Mouse (Mus musculus) Patski (cell line): ENCODE data around the gene Hapln1. TPM values are rescaled to one million over a fixed set of nuclear protein-coding genes. Genes with fewer than 3 reads are reported as not detected.
A peak's percentile ranks its signal among the peaks of the same experiment; 100 is the strongest.

Source experiments
- ATAC-seq: fragments of 100-300 bp; one replicate; pipeline ENCODE4 v1.8.0; 2021
- CTCF ChIA-PET: fragments of 350-600 bp; sonication (Branson Sonifier 250); formaldehyde crosslinking; loops from one replicate; lab custom pipeline; 2022; ENCODE audit warnings: inconsistent platforms; lab: Charles Lee
- POLR2A ChIA-PET: fragments of 350-600 bp; sonication (Branson Sonifier 250); formaldehyde crosslinking; loops from one replicate; lab custom pipeline; 2022; ENCODE audit warnings: antibody characterized with exemption, inconsistent platforms; lab: Charles Lee
- DNase-seq: peaks from one replicate; pipeline ENCODE4 v3.0.0-alpha.2; 2011; ENCODE audit warnings: low read depth, low spot score
- H3K27me3 ChIP-seq: fragments of 371-371 bp; one replicate; pipeline ENCODE4 v1.5.1; 2021
- CTCF ChIP-seq: fragments of 100-300 bp; IDR thresholded peaks from one replicate; pipeline ENCODE4 v1.5.1; 2021
- in situ Hi-C: fragments of 300-500 bp; cut with MboI; formaldehyde crosslinking; loops from 3 replicates; pipeline ENCODE4 v1.11.1; 2018; ENCODE audit warnings: low pct_unique_long_range_greater_than_20kb, mixed read lengths
- polyA plus RNA-seq: library from polyadenylated mRNA; unstranded; gene quantifications from one replicate; pipeline ENCODE4 v1.2.3, GENCODE M21; 2021

Gene Hapln1
- polyA plus RNA-seq = not detected

- ChIA-PET POLR2A (no interaction called here), CTCF (no interaction called here)
- in situ Hi-C loops = no loop called here
- TF ChIP-seq CTCF = no peak
- H3K27me3 ChIP-seq = no peaks in the 10 kb centered on the region
- ATAC-seq (no peak), DNase-seq (no peak)
Observed at GRCm38 (mm10) chr13:89539205-89539886, at the start of gene Hapln1. Hapln1 (plus strand) TSS chr13:89539796.

- TF ChIP-seq CTCF = no peak
- ATAC-seq = no peak
- ChIA-PET CTCF (interaction anchor here (1.2 kb wide), 1 partner anchor 16 kb away, joined by 3 read pairs; no protein-coding TSS in a partner anchor), POLR2A (no interaction called here)
- H3K27me3 ChIP-seq = no peaks in the 10 kb centered on the region
- in situ Hi-C loops = no loop called here
- DNase-seq = no peak
Observed at GRCm38 (mm10) chr13:89493169-89493568, 46.4 kb upstream of the Hapln1 start.

GRCm38 (mm10) chr13:89493678-89494077, 45.9 kb upstream of the Hapln1 start:
- TF ChIP-seq CTCF = no peak
- ChIA-PET POLR2A (no interaction called here), CTCF (interaction anchor here (1.2 kb wide), 1 partner anchor 15 kb away, joined by 3 read pairs; no protein-coding TSS in a partner anchor)
- DNase-seq (no peak), ATAC-seq (no peak)
- no peaks in the 10 kb centered on the region for H3K27me3 ChIP-seq
- in situ Hi-C loops = no loop called here

GRCm38 (mm10) chr13:89496569-89496968, 43.0 kb upstream of the Hapln1 start:
- ChIA-PET POLR2A (no interaction called here), CTCF (no interaction called here)
- DNase-seq (no peak), ATAC-seq (no peak)
- TF ChIP-seq CTCF = no peak
- no peaks in the 10 kb centered on the region for H3K27me3 ChIP-seq
- in situ Hi-C loops = no loop called here

- TF ChIP-seq CTCF = no peak
- no peaks in the 10 kb centered on the region for H3K27me3 ChIP-seq
- ChIA-PET POLR2A (no interaction called here), CTCF (interaction anchor here (1.4 to 1.6 kb wide), 2 partner anchors 11 to 18 kb away, joined by 3 to 4 read pairs; no protein-coding TSS in a partner anchor)
- no peak for DNase-seq
- in situ Hi-C loops = no loop called here
- no peak for ATAC-seq
Observed at GRCm38 (mm10) chr13:89499419-89499818, 40.2 kb upstream of the Hapln1 start.

- in situ Hi-C loops = no loop called here
- ATAC-seq (no peak), DNase-seq (no peak)
- no peak for TF ChIP-seq CTCF
- no peaks in the 10 kb centered on the region for H3K27me3 ChIP-seq
- POLR2A ChIA-PET = no interaction called here
- CTCF ChIA-PET = no interaction called here
Observed at GRCm38 (mm10) chr13:89521507-89521908, 18.1 kb upstream of the Hapln1 start.

GRCm38 (mm10) chr13:89528716-89529115, 10.9 kb upstream of the Hapln1 start:
- CTCF ChIA-PET = interaction anchor here (1.0 kb wide), 1 partner anchor 104 kb away, joined by 3 read pairs; no protein-coding TSS in a partner anchor
- no peak for TF ChIP-seq CTCF
- DNase-seq = no peak
- POLR2A ChIA-PET = no interaction called here
- ATAC-seq = no peak
- H3K27me3 ChIP-seq = no peaks in the 10 kb centered on the region
- in situ Hi-C loops = no loop called here

- ChIA-PET CTCF (no interaction called here), POLR2A (no interaction called here)
- no peak for ATAC-seq
- in situ Hi-C loops = no loop called here
- H3K27me3 ChIP-seq = no peaks in the 10 kb centered on the region
- TF ChIP-seq CTCF = no peak
- no peak for DNase-seq
Observed at GRCm38 (mm10) chr13:89530386-89530785, 9.2 kb upstream of the Hapln1 start.

GRCm38 (mm10) chr13:89539887-89540264, 280 bp downstream of the Hapln1 start:
- DNase-seq (no peak), ATAC-seq (no peak)
- in situ Hi-C loops = no loop called here
- no peaks in the 10 kb centered on the region for H3K27me3 ChIP-seq
- TF ChIP-seq CTCF = no peak
- POLR2A ChIA-PET = no interaction called here
- CTCF ChIA-PET = no interaction called here

GRCm38 (mm10) chr13:89540301-89540982, 846 bp downstream of the Hapln1 start:
- CTCF ChIA-PET = no interaction called here
- TF ChIP-seq CTCF = no peak
- no peaks in the 10 kb centered on the region for H3K27me3 ChIP-seq
- ATAC-seq (no peak), DNase-seq (no peak)
- in situ Hi-C loops = no loop called here
- POLR2A ChIA-PET = no interaction called here

- ChIA-PET CTCF (interaction anchor here (1.0 kb wide), 1 partner anchor 14 kb away, joined by 4 read pairs; no protein-coding TSS in a partner anchor), POLR2A (no interaction called here)
Observed at GRCm38 (mm10) chr13:89543003-89543402, 3.4 kb downstream of the Hapln1 start.

More at GRCm38 (mm10) chr13:89543003-89543402, 3.4 kb downstream of the Hapln1 start:
- in situ Hi-C loops = no loop called here
- DNase-seq = peak; percentile 20
- no peak for ATAC-seq
- no peaks in the 10 kb centered on the region for H3K27me3 ChIP-seq
- TF ChIP-seq CTCF = peak; percentile 53
